Mouse (Mus musculus) olfactory bulb, adult 2 months (tissue): ENCODE results near the gene Myog.

ENCODE experiments used
- CTCF ChIP-seq: fragments of 200-500 bp; IDR thresholded peaks from 2 replicates; pipeline ENCODE4 v1.5.1; 2012; ENCODE audit warnings: low read depth, mild to moderate bottlenecking, low read length, moderate library complexity; ENCODE audit not compliant: insufficient read depth
- POLR2A ChIP-seq: fragments of 200-500 bp; IDR thresholded peaks from 2 replicates; pipeline ENCODE4 v1.6.1; 2012; ENCODE audit warnings: mild to moderate bottlenecking, low read depth, low read length, moderate library complexity; ENCODE audit not compliant: insufficient read depth

DNA sequence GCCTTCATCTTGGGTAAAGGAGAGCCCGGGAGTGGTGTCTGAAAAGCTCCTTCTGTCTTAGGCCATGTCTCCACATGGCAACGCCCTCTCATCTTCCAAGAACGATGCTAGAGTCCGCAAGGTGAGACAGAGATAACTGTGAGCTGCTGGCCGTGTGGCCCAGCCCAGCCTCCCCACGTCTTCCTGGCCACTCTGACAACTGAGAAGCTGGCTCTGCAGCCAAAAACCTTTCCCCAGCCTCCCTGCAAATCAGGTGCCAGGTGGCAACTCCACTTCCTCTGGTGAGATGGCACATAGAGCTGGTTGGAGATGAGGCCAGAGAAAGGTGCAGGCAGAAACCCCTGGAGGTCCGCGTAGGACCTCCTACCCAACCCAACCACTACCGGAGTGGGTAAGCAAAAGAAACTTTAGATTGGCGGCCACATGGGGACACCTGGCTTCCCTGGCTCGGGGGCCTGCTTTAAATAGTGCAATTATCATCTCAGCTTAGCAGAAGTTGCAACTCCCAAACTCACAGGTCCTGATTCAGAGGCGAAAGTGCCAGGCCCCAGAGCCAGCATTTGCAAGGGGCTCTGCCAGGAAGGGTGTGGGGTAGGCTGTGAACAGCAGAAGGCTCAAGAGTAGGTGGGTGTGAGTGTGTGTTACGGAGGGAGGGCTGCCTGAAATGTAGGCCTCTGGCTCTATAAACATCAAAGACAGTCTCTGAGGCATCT lies 45.6 kb downstream of the Myog start:
- TF ChIP-seq CTCF (no peak), POLR2A (no peak)
